Mouse (Mus musculus): ENCODE data around the gene Fgfr2. TPM values are rescaled to one million over a fixed set of nuclear protein-coding genes. Genes with fewer than 3 reads are reported as not detected.
A peak's percentile ranks its signal among the peaks of the same experiment; 100 is the strongest.

The Fgfr2 gene
- polyA plus RNA-seq, 1 experiment from 2014 or later, result 20.3 TPM

- no peaks in the 10 kb centered on the region for H3K27me3 ChIP-seq (ENCODE audit: control insufficient read depth, insufficient read depth, low read length)
- no peaks in the 10 kb centered on the region for H3K9me3 ChIP-seq (replicated peaks; ENCODE audit: control insufficient read depth, low read length)
- no peak overlapping the region for H3K4me2 ChIP-seq (ENCODE audit: low read depth, low read length)
- H3K9ac ChIP-seq (ENCODE audit: low read length), result no peak overlapping the region
- H3K27ac ChIP-seq (ENCODE audit: low read length), result no peak overlapping the region
- H3K4me1 ChIP-seq (ENCODE audit: control insufficient read depth, insufficient read depth, low read length), result peaks cover 46% of the 10 kb centered on the region
- no peaks in the 10 kb centered on the region for H3K36me3 ChIP-seq (ENCODE audit: control insufficient read depth, insufficient read depth)
- WGBS, result 49% methylated on average over 9 of the region's 9 CpGs
- 0 out of 2 replicates have a peak, but pooled peaks have one; percentile 20 for ATAC-seq (replicated peaks; ENCODE audit: extremely low read depth, insufficient read depth, low FRiP score)
- H3K4me3 ChIP-seq (ENCODE audit: low read length), result no peak overlapping the region
Measured at GRCm38 (mm10) chr7:133032589-133033203, 90.5 kb downstream of the Fgfr2 start.

DNA sequence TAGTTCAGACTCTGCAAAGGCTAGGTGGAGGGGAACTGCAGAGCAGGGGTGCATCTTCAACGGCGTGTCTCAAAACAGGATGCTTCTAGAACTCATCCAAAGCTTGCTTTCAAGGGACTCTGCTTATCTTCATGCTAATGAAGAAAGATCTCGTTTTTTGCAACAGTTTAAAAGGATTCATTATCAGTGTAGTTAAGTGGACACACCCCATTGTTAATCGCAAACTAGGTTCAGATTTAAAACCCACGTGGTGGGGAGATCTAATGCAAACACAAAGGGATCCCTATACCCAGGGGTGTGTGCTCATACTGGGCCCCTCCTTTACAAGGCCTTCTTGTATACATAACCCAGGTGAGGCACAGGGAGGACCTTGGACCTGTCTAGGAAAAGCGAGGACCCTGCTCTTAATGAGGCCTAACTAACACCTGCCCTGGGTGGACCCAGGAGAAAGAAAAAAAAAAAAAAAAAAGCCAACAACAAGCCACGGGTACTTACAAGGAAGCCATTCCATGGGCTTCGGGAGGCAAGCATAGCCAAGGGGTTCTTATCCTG is 93.6 kb downstream of the Fgfr2 start:
- Histone ChIP-seq H3K27ac (ENCODE audit: low read length) (no peak overlapping the region), H3K9me3 (replicated peaks; ENCODE audit: control insufficient read depth, low read length) (no peaks in the 10 kb centered on the region), H3K4me3 (ENCODE audit: low read length) (no peak overlapping the region), H3K4me1 (ENCODE audit: control insufficient read depth, insufficient read depth, low read length) (peaks cover 33% of the 10 kb centered on the region), H3K9ac (ENCODE audit: low read length) (no peak overlapping the region), H3K4me2 (ENCODE audit: low read depth, low read length) (no peak overlapping the region), H3K36me3 (ENCODE audit: control insufficient read depth, insufficient read depth) (no peaks in the 10 kb centered on the region), H3K27me3 (ENCODE audit: control insufficient read depth, insufficient read depth, low read length) (no peaks in the 10 kb centered on the region)
- 65% methylated on average over 8 of the region's 8 CpGs for WGBS
- no peak for ATAC-seq (replicated peaks; ENCODE audit: extremely low read depth, insufficient read depth, low FRiP score)

- WGBS, result 78% methylated on average over 8 of the region's 8 CpGs
Measured at GRCm38 (mm10) chr7:133029004-133029403, 94.1 kb downstream of the Fgfr2 start.

GRCm38 (mm10) chr7:133027930-133028329 is 95.2 kb downstream of the Fgfr2 start:
- no peak overlapping the region for H3K9ac ChIP-seq (ENCODE audit: low read length)
- no peaks in the 10 kb centered on the region for H3K27me3 ChIP-seq (ENCODE audit: control insufficient read depth, insufficient read depth, low read length)
- no peak overlapping the region for H3K4me2 ChIP-seq (ENCODE audit: low read depth, low read length)
- 80% methylated on average over 4 of the region's 4 CpGs for WGBS
- H3K4me3 ChIP-seq (ENCODE audit: low read length), result no peak overlapping the region
- no peak overlapping the region for H3K27ac ChIP-seq (ENCODE audit: low read length)
- ATAC-seq (replicated peaks; ENCODE audit: extremely low read depth, insufficient read depth, low FRiP score), result no peak
- peaks cover 32% of the 10 kb centered on the region for H3K4me1 ChIP-seq (ENCODE audit: control insufficient read depth, insufficient read depth, low read length)
- H3K36me3 ChIP-seq (ENCODE audit: control insufficient read depth, insufficient read depth), result no peaks in the 10 kb centered on the region
- no peaks in the 10 kb centered on the region for H3K9me3 ChIP-seq (replicated peaks; ENCODE audit: control insufficient read depth, low read length)

More at GRCm38 (mm10) chr7:133029004-133029403, 94.1 kb downstream of the Fgfr2 start:
- Histone ChIP-seq H3K9me3 (replicated peaks; ENCODE audit: control insufficient read depth, low read length) (no peaks in the 10 kb centered on the region), H3K4me2 (ENCODE audit: low read depth, low read length) (no peak overlapping the region), H3K36me3 (ENCODE audit: control insufficient read depth, insufficient read depth) (no peaks in the 10 kb centered on the region), H3K9ac (ENCODE audit: low read length) (no peak overlapping the region), H3K4me1 (ENCODE audit: control insufficient read depth, insufficient read depth, low read length) (peaks cover 33% of the 10 kb centered on the region), H3K4me3 (ENCODE audit: low read length) (no peak overlapping the region), H3K27ac (ENCODE audit: low read length) (no peak overlapping the region), H3K27me3 (ENCODE audit: control insufficient read depth, insufficient read depth, low read length) (no peaks in the 10 kb centered on the region)
- no peak for ATAC-seq (replicated peaks; ENCODE audit: extremely low read depth, insufficient read depth, low FRiP score)

- H3K36me3 ChIP-seq (ENCODE audit: control insufficient read depth, insufficient read depth), result no peaks in the 10 kb centered on the region
- no peak overlapping the region for H3K9ac ChIP-seq (ENCODE audit: low read length)
- 58% methylated on average over 1 of the region's 1 CpGs for WGBS
- H3K9me3 ChIP-seq (replicated peaks; ENCODE audit: control insufficient read depth, low read length), result no peaks in the 10 kb centered on the region
- no peaks in the 10 kb centered on the region for H3K27me3 ChIP-seq (ENCODE audit: control insufficient read depth, insufficient read depth, low read length)
- H3K4me3 ChIP-seq (ENCODE audit: low read length), result no peak overlapping the region
- no peak for ATAC-seq (replicated peaks; ENCODE audit: extremely low read depth, insufficient read depth, low FRiP score)
- peaks cover 50% of the 10 kb centered on the region for H3K4me1 ChIP-seq (ENCODE audit: control insufficient read depth, insufficient read depth, low read length)
- 0 out of 2 replicates have a peak overlapping the region, but pooled peaks have one; percentile 25 for H3K27ac ChIP-seq (ENCODE audit: low read length)
- no peak overlapping the region for H3K4me2 ChIP-seq (ENCODE audit: low read depth, low read length)
Measured at GRCm38 (mm10) chr7:133024694-133025093, 98.5 kb downstream of the Fgfr2 start.

DNA sequence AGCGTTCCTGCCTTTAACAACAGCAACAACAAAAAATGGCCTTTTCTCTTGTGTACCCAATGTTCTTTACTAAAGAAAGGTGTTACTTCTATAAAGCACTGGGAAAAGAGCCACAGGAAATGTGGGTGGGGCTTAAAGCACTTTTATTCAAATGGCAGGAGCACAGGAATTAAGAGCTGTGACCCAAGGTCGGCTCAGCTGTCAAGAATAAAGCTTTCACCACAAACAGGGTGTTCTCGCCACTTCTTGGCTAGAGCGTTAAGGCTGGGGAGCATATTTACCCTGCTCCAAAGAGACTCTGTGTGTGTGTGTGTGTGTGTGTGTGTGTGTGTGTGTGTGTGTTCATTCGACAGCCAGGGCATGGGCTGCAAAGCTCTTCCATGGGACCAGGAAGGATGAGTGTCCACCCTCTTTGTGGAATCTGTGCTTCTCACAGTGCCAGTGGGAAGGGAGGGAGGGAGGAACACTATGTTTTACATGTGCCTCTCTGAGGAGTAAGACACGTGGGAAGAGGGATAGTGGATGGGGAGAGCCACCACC is 103.6 kb downstream of the Fgfr2 start:
- no peak overlapping the region for H3K4me2 ChIP-seq (ENCODE audit: low read depth, low read length)

GRCm38 (mm10) chr7:133018961-133019360 is 104.2 kb downstream of the Fgfr2 start:
- 69% methylated on average over 7 of the region's 7 CpGs for WGBS
- no peak for ATAC-seq (replicated peaks; ENCODE audit: extremely low read depth, insufficient read depth, low FRiP score)
- H3K36me3 ChIP-seq (ENCODE audit: control insufficient read depth, insufficient read depth), result no peaks in the 10 kb centered on the region
- H3K4me3 ChIP-seq (ENCODE audit: low read length), result no peak overlapping the region
- H3K4me1 ChIP-seq (ENCODE audit: control insufficient read depth, insufficient read depth, low read length), result peaks cover 60% of the 10 kb centered on the region
- H3K9me3 ChIP-seq (replicated peaks; ENCODE audit: control insufficient read depth, low read length), result no peaks in the 10 kb centered on the region
- H3K9ac ChIP-seq (ENCODE audit: low read length), result no peak overlapping the region
- no peak overlapping the region for H3K4me2 ChIP-seq (ENCODE audit: low read depth, low read length)
- no peaks in the 10 kb centered on the region for H3K27me3 ChIP-seq (ENCODE audit: control insufficient read depth, insufficient read depth, low read length)
- H3K27ac ChIP-seq (ENCODE audit: low read length), result peak overlapping the region; percentile 56

More for the DNA sequence above, 103.6 kb downstream of the Fgfr2 start:
- WGBS, result 32% methylated on average over 6 of the region's 6 CpGs
- H3K27ac ChIP-seq (ENCODE audit: low read length), result peak overlapping the region; percentile 56
- H3K4me3 ChIP-seq (ENCODE audit: low read length), result no peak overlapping the region
- ATAC-seq (replicated peaks; ENCODE audit: extremely low read depth, insufficient read depth, low FRiP score), result no peak; the same call in 1 of the 2 replicates
- H3K9ac ChIP-seq (ENCODE audit: low read length), result no peak overlapping the region
- no peaks in the 10 kb centered on the region for H3K9me3 ChIP-seq (replicated peaks; ENCODE audit: control insufficient read depth, low read length)
- H3K4me1 ChIP-seq (ENCODE audit: control insufficient read depth, insufficient read depth, low read length), result peaks cover 60% of the 10 kb centered on the region
- H3K27me3 ChIP-seq (ENCODE audit: control insufficient read depth, insufficient read depth, low read length), result no peaks in the 10 kb centered on the region
- no peaks in the 10 kb centered on the region for H3K36me3 ChIP-seq (ENCODE audit: control insufficient read depth, insufficient read depth)

DNA sequence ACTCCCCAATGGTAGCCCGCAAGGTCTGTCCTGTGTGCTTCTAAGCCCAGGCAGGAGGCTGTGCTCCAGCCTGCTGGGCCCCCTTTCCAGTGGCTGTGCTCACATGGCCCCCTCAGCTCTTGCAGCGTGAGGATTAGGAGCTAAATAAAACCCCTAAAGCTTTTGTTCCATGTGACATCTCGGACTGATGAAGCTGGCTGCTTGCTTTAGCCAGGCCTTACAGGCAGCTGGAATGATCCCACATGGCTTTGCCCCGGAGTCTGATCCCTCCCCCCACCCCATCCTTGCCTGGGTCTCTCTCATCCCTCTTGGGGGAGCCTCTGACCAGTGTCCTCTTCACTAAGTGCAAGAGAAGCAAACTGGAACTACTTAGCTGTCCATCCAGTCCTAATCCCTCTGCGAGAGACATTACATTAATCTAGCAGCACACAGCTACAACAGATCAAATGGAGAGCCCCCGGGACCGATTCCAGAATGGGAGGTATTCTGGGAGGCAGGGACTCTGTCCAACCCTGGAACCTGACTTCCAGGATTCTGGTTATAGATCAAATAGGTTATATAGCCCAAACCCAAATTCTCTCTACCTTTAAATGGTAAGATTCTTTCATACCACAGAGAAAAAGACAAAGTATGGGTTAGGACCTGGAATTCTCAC is 107.6 kb downstream of the Fgfr2 start:
- peak overlapping the region; percentile 33 for H3K4me2 ChIP-seq (ENCODE audit: low read depth, low read length)
- peak; percentile 38 for ATAC-seq (replicated peaks; ENCODE audit: extremely low read depth, insufficient read depth, low FRiP score)
- peaks cover 74% of the 10 kb centered on the region for H3K4me1 ChIP-seq (ENCODE audit: control insufficient read depth, insufficient read depth, low read length)
- peak overlapping the region; percentile 90 for H3K27ac ChIP-seq (ENCODE audit: low read length)
- H3K9me3 ChIP-seq (replicated peaks; ENCODE audit: control insufficient read depth, low read length), result no peaks in the 10 kb centered on the region
- no peaks in the 10 kb centered on the region for H3K36me3 ChIP-seq (ENCODE audit: control insufficient read depth, insufficient read depth)
- WGBS, result 30% methylated on average over 7 of the region's 7 CpGs
- no peaks in the 10 kb centered on the region for H3K27me3 ChIP-seq (ENCODE audit: control insufficient read depth, insufficient read depth, low read length)
- peak overlapping the region; percentile 56 for H3K9ac ChIP-seq (ENCODE audit: low read length)
- no peak overlapping the region for H3K4me3 ChIP-seq (ENCODE audit: low read length)

- ATAC-seq (replicated peaks; ENCODE audit: extremely low read depth, insufficient read depth, low FRiP score), result no peak
- Histone ChIP-seq H3K36me3 (ENCODE audit: control insufficient read depth, insufficient read depth) (no peaks in the 10 kb centered on the region), H3K27ac (ENCODE audit: low read length) (peak overlapping the region; percentile 90), H3K27me3 (ENCODE audit: control insufficient read depth, insufficient read depth, low read length) (no peaks in the 10 kb centered on the region), H3K4me2 (ENCODE audit: low read depth, low read length) (peak overlapping the region; percentile 33), H3K4me1 (ENCODE audit: control insufficient read depth, insufficient read depth, low read length) (peaks cover 74% of the 10 kb centered on the region), H3K4me3 (ENCODE audit: low read length) (no peak overlapping the region), H3K9me3 (replicated peaks; ENCODE audit: control insufficient read depth, low read length) (no peaks in the 10 kb centered on the region), H3K9ac (ENCODE audit: low read length) (peak overlapping the region; percentile 56)
- 92% methylated on average over 14 of the region's 14 CpGs for WGBS
Measured at GRCm38 (mm10) chr7:133014631-133015030, 108.5 kb downstream of the Fgfr2 start.
